Mouse (Mus musculus) erythroblast, embryonic 14.5 days (primary cell): ENCODE results near the gene Fam167b. TPM values are rescaled to one million over a fixed set of nuclear protein-coding genes. Genes with fewer than 3 reads are reported as not detected.
"Not testable (repeated sequence)": the region's sequence is repeated elsewhere in the genome, so short reads cannot be mapped to it uniquely, and the experiment has no call there.

Source experiments
- H3K27me3 ChIP-seq: 2 replicates; pipeline ENCODE4 v1.6.1; 2012; ENCODE audit warnings: inconsistent platforms; ENCODE audit not compliant: control insufficient read depth
- H3K36me3 ChIP-seq: 2 replicates; pipeline ENCODE4 v1.6.1; 2012; ENCODE audit warnings: mild to moderate bottlenecking, inconsistent platforms; ENCODE audit not compliant: control insufficient read depth
- H3K4me1 ChIP-seq: 2 replicates; pipeline ENCODE4 v1.6.1; 2012; ENCODE audit warnings: inconsistent platforms; ENCODE audit not compliant: control insufficient read depth
- H3K4me3 ChIP-seq: replicated peaks from 2 replicates; pipeline ENCODE3; 2012; ENCODE audit warnings: moderate library complexity, mild to moderate bottlenecking, inconsistent platforms
- H3K9me3 ChIP-seq: 2 replicates; pipeline ENCODE4 v1.6.1; 2012; ENCODE audit warnings: low read length, inconsistent platforms, mixed read lengths; ENCODE audit not compliant: control insufficient read depth
- GATA1 ChIP-seq: IDR thresholded peaks from 2 replicates; pipeline ENCODE4 v1.6.1; 2012; ENCODE audit warnings: low read length, inconsistent platforms, mixed read lengths
- TAL1 ChIP-seq: IDR thresholded peaks from 3 replicates; pipeline ENCODE4 v1.6.1; 2012; ENCODE audit warnings: low read length, inconsistent platforms, mixed read lengths
- polyA plus RNA-seq: library from polyadenylated mRNA; stranded (reverse); fragments of >175 nt; gene quantifications from 2 replicates; pipeline ENCODE4 v1.2.3, GENCODE M21; 2012

Gene Fam167b
- polyA plus RNA-seq, 1 experiment = not detected

DNA sequence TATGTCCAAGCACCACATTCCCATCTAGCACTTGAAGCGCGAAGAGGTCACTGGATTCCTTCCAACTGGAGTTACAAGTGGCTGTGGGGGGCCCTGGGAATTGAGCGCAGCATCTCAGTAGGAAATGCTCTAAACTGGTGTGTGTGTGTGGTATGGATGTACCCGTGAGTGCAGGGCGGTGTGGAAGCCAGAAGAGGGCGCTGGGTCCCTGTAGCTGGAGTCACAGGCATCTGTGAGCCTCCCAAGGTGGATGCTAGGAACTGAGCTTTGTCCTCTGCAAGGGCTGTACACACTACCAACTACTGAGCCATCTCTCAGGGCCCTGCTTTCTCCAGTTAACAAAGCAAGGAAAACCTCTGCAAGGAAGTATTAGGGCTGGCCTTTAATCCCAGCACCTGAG, 38.3 kb downstream of the Fam167b start:
- Histone ChIP-seq H3K9me3 (no peaks in the 10 kb centered on the region), H3K4me1 (peaks cover 40% of the 10 kb centered on the region), H3K4me3 (no peak overlapping the region), H3K27me3 (no peaks in the 10 kb centered on the region), H3K36me3 (peaks cover 57% of the 10 kb centered on the region)
- no peak for TF ChIP-seq TAL1
- no peak for TF ChIP-seq GATA1

DNA sequence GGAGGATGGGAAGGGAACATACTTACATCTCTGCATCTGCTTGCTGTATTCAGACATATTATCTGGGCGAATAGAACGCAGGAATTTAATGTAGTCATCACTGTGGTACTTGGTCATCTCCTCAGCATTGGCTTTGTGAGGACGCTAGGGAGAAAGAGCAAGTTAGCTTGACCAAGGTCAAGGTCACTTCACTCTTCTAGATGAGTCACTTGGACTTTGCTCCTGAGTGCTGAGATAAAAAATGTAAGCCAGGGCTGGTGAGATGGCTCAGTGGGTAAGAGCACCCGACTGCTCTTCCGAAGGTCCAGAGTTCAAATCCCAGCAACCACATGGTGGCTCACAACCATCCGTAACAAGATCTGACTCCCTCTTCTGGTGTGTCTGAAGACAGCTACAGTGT, 49.4 kb downstream of the Fam167b start:
- H3K27me3 ChIP-seq, H3K9me3 ChIP-seq, H3K4me1 ChIP-seq, H3K4me3 ChIP-seq: not testable (repeated sequence)
- peaks cover 77% of the 10 kb centered on the region for H3K36me3 ChIP-seq

Other genes starting within 250 kb of the Fam167b start
- 5.4 and 8.0 TPM in 2 replicates for gene Rbbp4, start 243.2 kb downstream of the Fam167b start, polyA plus RNA-seq
- gene Zbtb8os, start 242.9 kb downstream of the Fam167b start, polyA plus RNA-seq = 0.10 and 0.29 TPM in 2 replicates
- 0.04 and 0.08 TPM in 2 replicates for gene Zbtb8a, start 200.4 kb downstream of the Fam167b start, polyA plus RNA-seq
- gene Zbtb8b, start 137.7 kb downstream of the Fam167b start, polyA plus RNA-seq = 0.02 TPM in 1 of 2 replicates, not detected in the other
- 87.8 and 92.9 TPM in 2 replicates for gene Bsdc1, start 117.0 kb downstream of the Fam167b start, polyA plus RNA-seq
- not detected in 2 replicates for gene Tssk3, start 87.5 kb downstream of the Fam167b start, polyA plus RNA-seq
- gene Fam229a, start 87.4 kb downstream of the Fam167b start, polyA plus RNA-seq = 1.5 and 1.9 TPM in 2 replicates
- gene Marcksl1, start 65.0 kb downstream of the Fam167b start, polyA plus RNA-seq = 1.2 and 1.4 TPM in 2 replicates
- gene Hdac1, start 35.8 kb downstream of the Fam167b start, polyA plus RNA-seq = 9.1 and 9.2 TPM in 2 replicates
- gene Lck, start 4.9 kb downstream of the Fam167b start, polyA plus RNA-seq = 3.0 and 3.1 TPM in 2 replicates
- gene Eif3i, start 22.1 kb upstream of the Fam167b start, polyA plus RNA-seq = 14.4 and 16.7 TPM in 2 replicates
- gene Tmem234, start 22.1 kb upstream of the Fam167b start, polyA plus RNA-seq = 53.2 and 58.6 TPM in 2 replicates
- gene Dcdc2b, start 35.7 kb upstream of the Fam167b start, polyA plus RNA-seq = not detected in 2 replicates
- 0.09 and 0.11 TPM in 2 replicates for gene Iqcc, start 40.5 kb upstream of the Fam167b start, polyA plus RNA-seq
- gene Ccdc28b, start 45.4 kb upstream of the Fam167b start, polyA plus RNA-seq = 0.73 and 2.6 TPM in 2 replicates
- gene Txlna, start 62.5 kb upstream of the Fam167b start, polyA plus RNA-seq = 2.8 and 3.0 TPM in 2 replicates
- 0.47 and 0.65 TPM in 2 replicates for gene Kpna6, start 94.2 kb upstream of the Fam167b start, polyA plus RNA-seq
- gene Tmem39b, start 118.3 kb upstream of the Fam167b start, polyA plus RNA-seq = 1.0 and 1.4 TPM in 2 replicates
- gene Khdrbs1, start 163.8 kb upstream of the Fam167b start, polyA plus RNA-seq = 5.8 and 6.3 TPM in 2 replicates
- 3.6 and 4.7 TPM in 2 replicates for gene Ptp4a2, start 232.7 kb upstream of the Fam167b start, polyA plus RNA-seq